Mouse (Mus musculus): ENCODE results near the gene Tmem189. TPM values are rescaled to one million over a fixed set of nuclear protein-coding genes. Genes with fewer than 3 reads are reported as not detected.
A peak's percentile ranks its signal among the peaks of the same experiment; 100 is the strongest.

Gene Tmem189
- 38.2 and 38.7 TPM in 2 replicates for polyA plus RNA-seq (2014; fragmentation: Nextera tagmentation; extraction: Ambion mirVana)

GRCm38 (mm10) chr2:167689501-167690218 is at the start of gene Tmem189:
Tmem189 (minus strand) TSS chr2:167689822.
- peak within 1 kb of the TSS; percentile 83 for H3K9ac ChIP-seq (ENCODE audit: low read depth, low read length)
- no peaks in the 10 kb centered on the region for H3K9me3 ChIP-seq (replicated peaks; ENCODE audit: control insufficient read depth, low read length)
- H3K4me2 ChIP-seq, result peak within 1 kb of the TSS; percentile 98
- peaks cover 17% of the 10 kb centered on the region for H3K4me1 ChIP-seq (ENCODE audit: control insufficient read depth, insufficient read depth, low read length)
- ATAC-seq (replicated peaks; ENCODE audit: insufficient number of reproducible peaks, low FRiP score, low TSS enrichment), result no peak
- H3K27ac ChIP-seq (ENCODE audit: low read depth, low read length), result peak within 1 kb of the TSS; percentile 58
- H3K27me3 ChIP-seq (ENCODE audit: control insufficient read depth, insufficient read depth, low read length), result peaks cover 14% of the 10 kb centered on the region
- peak within 1 kb of the TSS; percentile 73 for H3K4me3 ChIP-seq (ENCODE audit: low read depth, low read length)
- no peaks in the 10 kb centered on the region for H3K36me3 ChIP-seq (ENCODE audit: control insufficient read depth, insufficient read depth, low read length)
- 1% methylated on average over 96 of the region's 99 CpGs for WGBS (ENCODE audit: insufficient replicate concordance)

- no peaks in the 10 kb centered on the region for H3K9me3 ChIP-seq (replicated peaks; ENCODE audit: control insufficient read depth, low read length)
- H3K27ac ChIP-seq (ENCODE audit: low read depth, low read length), result no peak overlapping the region
- peaks cover 4% of the 10 kb centered on the region for H3K4me1 ChIP-seq (ENCODE audit: control insufficient read depth, insufficient read depth, low read length)
- no peak overlapping the region for H3K4me2 ChIP-seq
- no peak overlapping the region for H3K9ac ChIP-seq (ENCODE audit: low read depth, low read length)
- H3K27me3 ChIP-seq (ENCODE audit: control insufficient read depth, insufficient read depth, low read length), result no peaks in the 10 kb centered on the region
- ATAC-seq (replicated peaks; ENCODE audit: insufficient number of reproducible peaks, low FRiP score, low TSS enrichment), result no peak
- no peaks in the 10 kb centered on the region for H3K36me3 ChIP-seq (ENCODE audit: control insufficient read depth, insufficient read depth, low read length)
- H3K4me3 ChIP-seq (ENCODE audit: low read depth, low read length), result no peak overlapping the region
- 36% methylated on average over 5 of the region's 6 CpGs for WGBS (ENCODE audit: insufficient replicate concordance)
These were observed 49.4 kb upstream of the Tmem189 start for GRCm38 (mm10) chr2:167739030-167739429.

GRCm38 (mm10) chr2:167734861-167735260 is 45.2 kb upstream of the Tmem189 start:
- ATAC-seq (replicated peaks; ENCODE audit: insufficient number of reproducible peaks, low FRiP score, low TSS enrichment), result no peak
- Histone ChIP-seq H3K9me3 (replicated peaks; ENCODE audit: control insufficient read depth, low read length) (no peaks in the 10 kb centered on the region), H3K9ac (ENCODE audit: low read depth, low read length) (no peak overlapping the region), H3K36me3 (ENCODE audit: control insufficient read depth, insufficient read depth, low read length) (no peaks in the 10 kb centered on the region), H3K4me1 (ENCODE audit: control insufficient read depth, insufficient read depth, low read length) (no peaks in the 10 kb centered on the region), H3K4me2 (no peak overlapping the region), H3K4me3 (ENCODE audit: low read depth, low read length) (no peak overlapping the region), H3K27me3 (ENCODE audit: control insufficient read depth, insufficient read depth, low read length) (no peaks in the 10 kb centered on the region; the same call in none of the 2 replicates), H3K27ac (ENCODE audit: low read depth, low read length) (no peak overlapping the region)
- 64% methylated on average over 10 of the region's 10 CpGs for WGBS (ENCODE audit: insufficient replicate concordance)

GRCm38 (mm10) chr2:167731149-167731548 is 41.5 kb upstream of the Tmem189 start:
- H3K27ac ChIP-seq (ENCODE audit: low read depth, low read length), result no peak overlapping the region
- 58% methylated on average over 13 of the region's 13 CpGs for WGBS (ENCODE audit: insufficient replicate concordance)
- peaks cover 5% of the 10 kb centered on the region for H3K27me3 ChIP-seq (ENCODE audit: control insufficient read depth, insufficient read depth, low read length)
- H3K4me3 ChIP-seq (ENCODE audit: low read depth, low read length), result no peak overlapping the region
- H3K9me3 ChIP-seq (replicated peaks; ENCODE audit: control insufficient read depth, low read length), result no peaks in the 10 kb centered on the region
- H3K9ac ChIP-seq (ENCODE audit: low read depth, low read length), result no peak overlapping the region
- H3K4me2 ChIP-seq, result no peak overlapping the region
- no peak for ATAC-seq (replicated peaks; ENCODE audit: insufficient number of reproducible peaks, low FRiP score, low TSS enrichment)
- H3K4me1 ChIP-seq (ENCODE audit: control insufficient read depth, insufficient read depth, low read length), result no peaks in the 10 kb centered on the region
- H3K36me3 ChIP-seq (ENCODE audit: control insufficient read depth, insufficient read depth, low read length), result no peaks in the 10 kb centered on the region

- H3K4me1 ChIP-seq (ENCODE audit: control insufficient read depth, insufficient read depth, low read length), result no peaks in the 10 kb centered on the region
- H3K9me3 ChIP-seq (replicated peaks; ENCODE audit: control insufficient read depth, low read length), result no peaks in the 10 kb centered on the region
- ATAC-seq (replicated peaks; ENCODE audit: insufficient number of reproducible peaks, low FRiP score, low TSS enrichment), result no peak
- H3K36me3 ChIP-seq (ENCODE audit: control insufficient read depth, insufficient read depth, low read length), result no peaks in the 10 kb centered on the region
- no peak overlapping the region for H3K9ac ChIP-seq (ENCODE audit: low read depth, low read length)
- H3K4me2 ChIP-seq, result no peak overlapping the region
- no peak overlapping the region for H3K27ac ChIP-seq (ENCODE audit: low read depth, low read length)
- peaks cover 7% of the 10 kb centered on the region for H3K27me3 ChIP-seq (ENCODE audit: control insufficient read depth, insufficient read depth, low read length)
- no peak overlapping the region for H3K4me3 ChIP-seq (ENCODE audit: low read depth, low read length)
- 83% methylated on average over 7 of the region's 7 CpGs for WGBS (ENCODE audit: insufficient replicate concordance)
These were observed 40.4 kb upstream of the Tmem189 start for GRCm38 (mm10) chr2:167730036-167730435.

- Histone ChIP-seq H3K9ac (ENCODE audit: low read depth, low read length) (no peak overlapping the region), H3K36me3 (ENCODE audit: control insufficient read depth, insufficient read depth, low read length) (no peaks in the 10 kb centered on the region), H3K4me2 (no peak overlapping the region), H3K4me3 (ENCODE audit: low read depth, low read length) (no peak overlapping the region), H3K4me1 (ENCODE audit: control insufficient read depth, insufficient read depth, low read length) (no peaks in the 10 kb centered on the region), H3K27ac (ENCODE audit: low read depth, low read length) (no peak overlapping the region), H3K9me3 (replicated peaks; ENCODE audit: control insufficient read depth, low read length) (no peaks in the 10 kb centered on the region), H3K27me3 (ENCODE audit: control insufficient read depth, insufficient read depth, low read length) (peaks cover 9% of the 10 kb centered on the region)
- WGBS (ENCODE audit: insufficient replicate concordance), result 75% methylated on average over 13 of the region's 13 CpGs
- ATAC-seq (replicated peaks; ENCODE audit: insufficient number of reproducible peaks, low FRiP score, low TSS enrichment), result no peak
These were observed 37.5 kb upstream of the Tmem189 start for GRCm38 (mm10) chr2:167727161-167727560.

GRCm38 (mm10) chr2:167725879-167726278 is 36.3 kb upstream of the Tmem189 start:
- no peaks in the 10 kb centered on the region for H3K4me1 ChIP-seq (ENCODE audit: control insufficient read depth, insufficient read depth, low read length)
- no peak overlapping the region for H3K9ac ChIP-seq (ENCODE audit: low read depth, low read length)
- H3K4me3 ChIP-seq (ENCODE audit: low read depth, low read length), result no peak overlapping the region
- no peak overlapping the region for H3K27ac ChIP-seq (ENCODE audit: low read depth, low read length)
- no peak overlapping the region for H3K4me2 ChIP-seq
- ATAC-seq (replicated peaks; ENCODE audit: insufficient number of reproducible peaks, low FRiP score, low TSS enrichment), result no peak
- WGBS (ENCODE audit: insufficient replicate concordance), result 89% methylated on average over 10 of the region's 10 CpGs
- H3K9me3 ChIP-seq (replicated peaks; ENCODE audit: control insufficient read depth, low read length), result no peaks in the 10 kb centered on the region
- no peaks in the 10 kb centered on the region for H3K36me3 ChIP-seq (ENCODE audit: control insufficient read depth, insufficient read depth, low read length)
- H3K27me3 ChIP-seq (ENCODE audit: control insufficient read depth, insufficient read depth, low read length), result peaks cover 12% of the 10 kb centered on the region

- ATAC-seq (replicated peaks; ENCODE audit: insufficient number of reproducible peaks, low FRiP score, low TSS enrichment), result no peak
- H3K9me3 ChIP-seq (replicated peaks; ENCODE audit: control insufficient read depth, low read length), result no peaks in the 10 kb centered on the region
- no peak overlapping the region for H3K9ac ChIP-seq (ENCODE audit: low read depth, low read length)
- H3K27ac ChIP-seq (ENCODE audit: low read depth, low read length), result no peak overlapping the region
- WGBS (ENCODE audit: insufficient replicate concordance), result 77% methylated on average over 11 of the region's 11 CpGs
- no peaks in the 10 kb centered on the region for H3K4me1 ChIP-seq (ENCODE audit: control insufficient read depth, insufficient read depth, low read length)
- no peak overlapping the region for H3K4me2 ChIP-seq
- H3K4me3 ChIP-seq (ENCODE audit: low read depth, low read length), result no peak overlapping the region
- H3K36me3 ChIP-seq (ENCODE audit: control insufficient read depth, insufficient read depth, low read length), result no peaks in the 10 kb centered on the region
- H3K27me3 ChIP-seq (ENCODE audit: control insufficient read depth, insufficient read depth, low read length), result peaks cover 6% of the 10 kb centered on the region; the same call in 1 of the 2 replicates
These were observed 34.1 kb upstream of the Tmem189 start for GRCm38 (mm10) chr2:167723589-167724206.
